Mouse (Mus musculus): Measurements from ENCODE around the gene Pptc7.

- TF ChIP-seq POLR2A (IDR thresholded peaks at IDR 0.05; ENCODE audit: borderline replicate concordance, insufficient read depth, low read length) (no peak), CTCF (IDR thresholded peaks at IDR 0.05; ENCODE audit: borderline replicate concordance, insufficient read depth, low read depth, low read length) (no peak)
These were observed 48.8 kb upstream of the Pptc7 start for GRCm38 (mm10) chr5:122235196-122235836.
